Mouse (Mus musculus): ENCODE data around the gene Epop. TPM values are rescaled to one million over a fixed set of nuclear protein-coding genes. Genes with fewer than 3 reads are reported as not detected.
"Not testable (repeated sequence)": the region's sequence is repeated elsewhere in the genome, so short reads cannot be mapped to it uniquely, and the experiment has no call there.

Epop gene
- polyA plus RNA-seq, 1 experiment = 2.5 TPM

- TF ChIP-seq POLR2A (IDR thresholded peaks at IDR 0.05; ENCODE audit: borderline replicate concordance, low read depth, low read length) = no peak
- no peak for TF ChIP-seq CTCF (IDR thresholded peaks at IDR 0.05; ENCODE audit: low read depth, low read length)
- H3K4me1 ChIP-seq (ENCODE audit: control insufficient read depth, insufficient read depth, low read length) = peaks cover 25% of the 10 kb centered on the region
- H3K27ac ChIP-seq (ENCODE audit: insufficient read depth, low read depth, low read length) = no peak overlapping the region
- H3K4me3 ChIP-seq (ENCODE audit: insufficient read depth, low read length) = no peak overlapping the region
These were observed 26.9 kb upstream of the Epop start for GRCm38 (mm10) chr11:97656269-97656971.

GRCm38 (mm10) chr11:97654210-97654609 lies 24.7 kb upstream of the Epop start:
- no peak overlapping the region for H3K4me3 ChIP-seq (ENCODE audit: insufficient read depth, low read length)
- TF ChIP-seq CTCF (IDR thresholded peaks at IDR 0.05; ENCODE audit: low read depth, low read length) (no peak), POLR2A (IDR thresholded peaks at IDR 0.05; ENCODE audit: borderline replicate concordance, low read depth, low read length) (no peak)
- H3K4me1 ChIP-seq (ENCODE audit: control insufficient read depth, insufficient read depth, low read length) = peaks cover 21% of the 10 kb centered on the region
- H3K27ac ChIP-seq (ENCODE audit: insufficient read depth, low read depth, low read length) = no peak overlapping the region

- H3K27ac ChIP-seq (ENCODE audit: insufficient read depth, low read depth, low read length); H3K4me3 ChIP-seq (ENCODE audit: insufficient read depth, low read length): not testable (repeated sequence)
- peaks cover 21% of the 10 kb centered on the region for H3K4me1 ChIP-seq (ENCODE audit: control insufficient read depth, insufficient read depth, low read length)
These were observed 23.9 kb upstream of the Epop start for GRCm38 (mm10) chr11:97653376-97653775.

GRCm38 (mm10) chr11:97650341-97650740 lies 20.8 kb upstream of the Epop start:
- Histone ChIP-seq H3K4me3 (ENCODE audit: insufficient read depth, low read length) (no peak overlapping the region), H3K27ac (ENCODE audit: insufficient read depth, low read depth, low read length) (no peak overlapping the region), H3K4me1 (ENCODE audit: control insufficient read depth, insufficient read depth, low read length) (no peaks in the 10 kb centered on the region)
- TF ChIP-seq CTCF (IDR thresholded peaks at IDR 0.05; ENCODE audit: low read depth, low read length) (no peak), POLR2A (IDR thresholded peaks at IDR 0.05; ENCODE audit: borderline replicate concordance, low read depth, low read length) (no peak)

- H3K4me3 ChIP-seq (ENCODE audit: insufficient read depth, low read length); H3K27ac ChIP-seq (ENCODE audit: insufficient read depth, low read depth, low read length); H3K4me1 ChIP-seq (ENCODE audit: control insufficient read depth, insufficient read depth, low read length): not testable (repeated sequence)
These were observed 19.0 kb upstream of the Epop start for GRCm38 (mm10) chr11:97648541-97648940.

GRCm38 (mm10) chr11:97644834-97645233 lies 15.3 kb upstream of the Epop start:
- H3K4me1 ChIP-seq (ENCODE audit: control insufficient read depth, insufficient read depth, low read length) = peaks cover 6% of the 10 kb centered on the region
- no peak overlapping the region for H3K4me3 ChIP-seq (ENCODE audit: insufficient read depth, low read length)
- no peak for TF ChIP-seq POLR2A (IDR thresholded peaks at IDR 0.05; ENCODE audit: borderline replicate concordance, low read depth, low read length)
- TF ChIP-seq CTCF (IDR thresholded peaks at IDR 0.05; ENCODE audit: low read depth, low read length) = peak; percentile 85
- H3K27ac ChIP-seq (ENCODE audit: insufficient read depth, low read depth, low read length) = no peak overlapping the region

- H3K4me1 ChIP-seq (ENCODE audit: control insufficient read depth, insufficient read depth, low read length) = peaks cover 6% of the 10 kb centered on the region
- no peak overlapping the region for H3K27ac ChIP-seq (ENCODE audit: insufficient read depth, low read depth, low read length)
- no peak overlapping the region for H3K4me3 ChIP-seq (ENCODE audit: insufficient read depth, low read length)
- TF ChIP-seq CTCF (IDR thresholded peaks at IDR 0.05; ENCODE audit: low read depth, low read length) (no peak), POLR2A (IDR thresholded peaks at IDR 0.05; ENCODE audit: borderline replicate concordance, low read depth, low read length) (no peak)
These were observed 14.0 kb upstream of the Epop start for GRCm38 (mm10) chr11:97643380-97644055.

- Histone ChIP-seq H3K27ac (ENCODE audit: insufficient read depth, low read depth, low read length) (no peak overlapping the region), H3K4me3 (ENCODE audit: insufficient read depth, low read length) (no peak overlapping the region), H3K4me1 (ENCODE audit: control insufficient read depth, insufficient read depth, low read length) (peaks cover 6% of the 10 kb centered on the region)
- TF ChIP-seq CTCF (IDR thresholded peaks at IDR 0.05; ENCODE audit: low read depth, low read length) (no peak), POLR2A (IDR thresholded peaks at IDR 0.05; ENCODE audit: borderline replicate concordance, low read depth, low read length) (no peak)
These were observed 13.2 kb upstream of the Epop start for GRCm38 (mm10) chr11:97642746-97643145.

- no peak for TF ChIP-seq POLR2A (IDR thresholded peaks at IDR 0.05; ENCODE audit: borderline replicate concordance, low read depth, low read length)
- Histone ChIP-seq H3K4me1 (ENCODE audit: control insufficient read depth, insufficient read depth, low read length) (peaks cover 6% of the 10 kb centered on the region), H3K4me3 (ENCODE audit: insufficient read depth, low read length) (no peak overlapping the region), H3K27ac (ENCODE audit: insufficient read depth, low read depth, low read length) (no peak overlapping the region)
These were observed 12.2 kb upstream of the Epop start for GRCm38 (mm10) chr11:97641668-97642067.

- Histone ChIP-seq H3K4me3 (ENCODE audit: insufficient read depth, low read length) (no peak overlapping the region), H3K4me1 (ENCODE audit: control insufficient read depth, insufficient read depth, low read length) (peaks cover under 1% of the 10 kb centered on the region; the same call in 1 of the 2 replicates), H3K27ac (ENCODE audit: insufficient read depth, low read depth, low read length) (no peak overlapping the region)
- no peak for TF ChIP-seq CTCF (IDR thresholded peaks at IDR 0.05; ENCODE audit: low read depth, low read length)
- TF ChIP-seq POLR2A (IDR thresholded peaks at IDR 0.05; ENCODE audit: borderline replicate concordance, low read depth, low read length) = no peak
These were observed 6.0 kb upstream of the Epop start for GRCm38 (mm10) chr11:97635468-97636019.

- H3K27ac ChIP-seq (ENCODE audit: insufficient read depth, low read depth, low read length); H3K4me1 ChIP-seq (ENCODE audit: control insufficient read depth, insufficient read depth, low read length): not testable (repeated sequence)
These were observed 2.9 kb upstream of the Epop start for GRCm38 (mm10) chr11:97632440-97632839.

More at GRCm38 (mm10) chr11:97632440-97632839, 2.9 kb upstream of the Epop start:
- not testable (repeated sequence) for H3K4me3 ChIP-seq (ENCODE audit: insufficient read depth, low read length)

All from bone marrow macrophage, adult 2 months (primary cell).